Mouse (Mus musculus) liver, postnatal 0 days (tissue): ENCODE results near the gene Klf4.

ENCODE experiments used
- CTCF ChIP-seq: sonication (generic); IDR thresholded peaks from 2 replicates; pipeline ENCODE4 v1.5.1; 2016; ENCODE audit warnings: antibody characterized with exemption, low read depth
- EP300 ChIP-seq: IDR thresholded peaks from 2 replicates; pipeline ENCODE4 v1.6.1; 2016; ENCODE audit warnings: antibody characterized with exemption, low read depth, mild to moderate bottlenecking

- TF ChIP-seq CTCF (no peak), EP300 (no peak)
Measured at GRCm38 (mm10) chr4:55516048-55516447, 16.2 kb downstream of the Klf4 start.
